In genomic region chr6:61179949-61180755, GRCm38 (mm10) we compare ENCODE assay signal across 8 mouse cellular contexts. TPM values are rescaled to one million over a fixed set of nuclear protein-coding genes. Genes with fewer than 3 reads are reported as not detected.
DNase-seq lines count a peak whose midpoint lies in the region; ATAC-seq lines count a peak whose summit lies in the region.

Ccser1 (plus strand) TSS chr6:61180324.

- intact Hi-C loops in left cerebral cortex, postnatal 14 days (cut with DNase I) = loop anchor here (5.0 to 10.0 kb wide), 3 partner anchors 118 to 195 kb away; no protein-coding TSS in a partner anchor

- DNase-seq in adrenal gland, postnatal 14 days = peak; percentile 78
- DNase-seq in embryo, embryonic 10 days (ENCODE audit: low spot score) = peak; percentile 76
- peak; percentile 69 for DNase-seq in gastrocnemius, postnatal 25 days
- peak; percentile 40 to 66 for DNase-seq in left cerebral cortex, postnatal 14 days (ENCODE audit: low spot score in 2 of 2)
- peak; percentile 74 for DNase-seq in right cerebral cortex, postnatal 25 days

- peak; percentile 21 for ATAC-seq in inflammation-experienced regulatory T-cells, adult 6 months
- ATAC-seq in megakaryocyte progenitor cell, adult 5-6 weeks (replicated peaks; ENCODE audit: poor library complexity) = peak; percentile 75
- no peak for ATAC-seq in monocyte, adult 5-6 weeks (replicated peaks; ENCODE audit: insufficient number of reproducible peaks, low FRiP score, low TSS enrichment, poor library complexity, severe bottlenecking)

RNA-seq across cellular contexts. Expression of gene Ccser1, which starts in this region (rescaled TPM):
- 3.8 and 5.3 TPM in 2 replicates for total RNA-seq in adrenal gland, postnatal 14 days (2021)
- 1 to 10 TPM; 1.6 to 1.8 TPM for total RNA-seq in gastrocnemius, postnatal 25 days (2021)
- polyA plus RNA-seq in inflammation-experienced regulatory T-cells, adult 6 months (2017; shearing (Covaris generic)) = not detected
- 10 to 100 TPM; 24.8 to 30.4 TPM for total RNA-seq in left cerebral cortex, postnatal 14 days (2021)
- total RNA-seq in megakaryocyte progenitor cell, adult 5-6 weeks (2015) = 0.05 and 0.47 TPM in 2 replicates
- 1.9 and 2.9 TPM in 2 replicates for total RNA-seq in megakaryocyte progenitor cell, adult 5-6 weeks (2017)
- total RNA-seq in monocyte, adult 5-6 weeks (2017) = 0.78 TPM in 1 of 3 replicates, not detected in the others

Comparison
In these comparisons a context has a peak if more than half of its experiments do, and no peak if none do; other contexts are left out.
1. Peak in ATAC-seq in inflammation-experienced regulatory T-cells, adult 6 months; RNA of the gene not detected or under 1 TPM.